Mouse (Mus musculus) heart, embryonic 16.5 days (tissue): ENCODE results near the gene Parp2. TPM values are rescaled to one million over a fixed set of nuclear protein-coding genes. Genes with fewer than 3 reads are reported as not detected.
"Not testable (repeated sequence)": the region's sequence is repeated elsewhere in the genome, so short reads cannot be mapped to it uniquely, and the experiment has no call there.

Source experiments
- ATAC-seq: fragments of 200-750 bp; cut with Nextera tagmentation; replicated peaks from 2 replicates; pipeline ENCODE4 v1.8.0; 2017; ENCODE audit warnings: moderate number of reproducible peaks; ENCODE audit not compliant: insufficient read depth, low FRiP score; ENCODE audit errors: extremely low read depth
- H3K27ac ChIP-seq: fragments of 300-500 bp; sonication (generic); 2 replicates; pipeline ENCODE4 v1.5.1; 2014; ENCODE audit warnings: mild to moderate bottlenecking, low read length, control low read depth, moderate library complexity
- H3K27me3 ChIP-seq: fragments of 300-500 bp; sonication (generic); 2 replicates; pipeline ENCODE4 v1.6.1; 2014; ENCODE audit warnings: low read length, mixed read lengths; ENCODE audit not compliant: control insufficient read depth, insufficient read depth
- H3K36me3 ChIP-seq: fragments of 300-500 bp; sonication (generic); 2 replicates; pipeline ENCODE4 v1.6.1; 2014; ENCODE audit not compliant: control insufficient read depth, insufficient read depth
- H3K4me1 ChIP-seq: fragments of 300-500 bp; sonication (generic); 2 replicates; pipeline ENCODE4 v1.6.1; 2014; ENCODE audit warnings: low read length, mixed read lengths; ENCODE audit not compliant: control insufficient read depth, insufficient read depth
- H3K4me2 ChIP-seq: fragments of 300-500 bp; sonication (generic); 2 replicates; pipeline ENCODE4 v1.6.1; 2014; ENCODE audit warnings: low read depth, mild to moderate bottlenecking, control low read depth, low read length
- H3K4me3 ChIP-seq: fragments of 300-500 bp; sonication (generic); 2 replicates; pipeline ENCODE4 v1.5.1; 2014; ENCODE audit warnings: mild to moderate bottlenecking, control low read depth, low read length
- H3K9ac ChIP-seq: fragments of 300-500 bp; sonication (generic); 2 replicates; pipeline ENCODE4 v1.6.1; 2014; ENCODE audit warnings: low read length, control low read depth
- H3K9me3 ChIP-seq: fragments of 300-500 bp; sonication (generic); replicated peaks from 2 replicates; pipeline ENCODE4 v1.6.1; 2016; ENCODE audit warnings: low read length; ENCODE audit not compliant: control insufficient read depth
- WGBS: fragments of 180-500 bp; shearing (Covaris S2); extraction: QIAGEN DNeasy Blood & Tissue Kit; methylation state at CpG from one replicate; pipeline ENCODE4 v1.1.7; 2014; 5-methylcytosine and 5-hydroxymethylcytosine counted together
- polyA plus RNA-seq: library from polyadenylated mRNA; unstranded; fragments of >200 nt; fragmentation: Nextera tagmentation; extraction: Ambion mirVana; gene quantifications from 2 replicates; pipeline ENCODE4 v1.2.1, GENCODE M21; 2015

Parp2 gene
- polyA plus RNA-seq, 1 experiment from 2014 or later, result 40.4 TPM

DNA sequence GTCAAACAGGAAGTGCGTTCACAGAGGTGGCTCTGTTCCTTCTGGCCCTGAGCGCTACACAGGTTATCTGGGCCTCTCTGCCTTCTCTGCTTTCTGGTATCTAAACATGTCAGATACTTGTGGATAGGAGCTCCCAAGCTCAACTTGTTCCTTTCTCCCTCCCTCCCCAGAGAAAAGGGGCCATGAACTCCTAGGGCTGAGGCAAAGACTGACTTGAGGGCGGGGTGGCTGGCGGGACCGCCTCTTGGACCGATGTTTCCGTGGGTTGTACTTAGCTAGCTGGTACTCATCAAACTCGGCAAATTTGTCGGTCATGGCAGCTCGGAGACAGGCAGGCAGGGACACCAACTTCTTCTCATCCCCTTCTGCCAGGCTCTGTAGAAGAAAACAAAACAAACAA is 55.0 kb downstream of the Parp2 start:
- H3K9ac ChIP-seq, result no peak overlapping the region
- ATAC-seq, result no peak
- 87% methylated on average over 10 of the region's 10 CpGs for WGBS
- no peak overlapping the region for H3K27ac ChIP-seq
- no peaks in the 10 kb centered on the region for H3K27me3 ChIP-seq
- H3K4me1 ChIP-seq, result no peaks in the 10 kb centered on the region
- no peaks in the 10 kb centered on the region; the same call in 1 of the 2 replicates for H3K9me3 ChIP-seq
- no peak overlapping the region for H3K4me2 ChIP-seq
- H3K36me3 ChIP-seq, result peaks cover 23% of the 10 kb centered on the region
- no peak overlapping the region for H3K4me3 ChIP-seq

DNA sequence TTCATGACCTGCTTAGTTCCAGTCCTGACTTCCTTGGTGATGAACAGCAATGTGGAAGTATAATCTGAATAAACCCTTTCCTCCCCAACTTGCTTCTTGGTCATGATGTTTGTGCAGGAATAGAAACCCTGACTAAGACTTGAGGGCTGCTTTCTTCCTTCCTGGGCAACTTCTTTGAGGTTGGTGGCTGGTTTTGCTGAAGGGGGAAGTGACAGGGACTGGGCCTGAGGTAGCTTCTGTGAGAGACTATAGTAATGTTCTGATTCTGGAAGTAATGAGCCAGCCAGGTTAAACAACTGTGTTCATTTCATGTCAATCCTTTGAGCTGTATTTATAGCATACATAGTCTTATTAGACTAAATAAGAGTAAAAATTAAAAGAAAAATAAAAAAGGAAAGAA is 57.4 kb downstream of the Parp2 start:
- not testable (repeated sequence) for H3K4me3 ChIP-seq, H3K9me3 ChIP-seq, H3K27ac ChIP-seq, H3K4me1 ChIP-seq, H3K27me3 ChIP-seq, ATAC-seq, H3K4me2 ChIP-seq, H3K9ac ChIP-seq
- peaks cover 18% of the 10 kb centered on the region for H3K36me3 ChIP-seq

- 87% methylated on average over 3 of the region's 3 CpGs for WGBS
Observed at GRCm38 (mm10) chr14:50866966-50867365, 59.3 kb downstream of the Parp2 start.

DNA sequence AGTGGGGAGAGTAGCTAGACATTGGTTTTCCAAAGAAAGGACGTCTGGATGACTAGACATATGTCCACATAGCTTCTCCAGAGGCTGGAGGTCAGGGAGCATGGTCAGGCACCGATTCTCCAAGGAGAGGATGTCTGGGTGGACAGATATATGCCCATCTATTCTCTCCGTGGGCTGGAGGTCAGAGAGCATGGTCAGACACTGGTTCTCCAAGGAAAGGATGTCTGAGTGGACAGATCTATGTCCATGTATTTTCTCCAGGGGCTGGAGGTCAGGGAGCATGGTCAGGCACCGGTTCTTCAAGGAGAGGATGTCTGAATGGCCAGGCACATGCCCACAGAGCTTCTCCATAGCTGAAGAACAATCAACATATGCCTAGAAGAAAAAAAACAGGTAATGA is 60.6 kb downstream of the Parp2 start:
- Histone ChIP-seq H3K27me3 (no peaks in the 10 kb centered on the region), H3K4me2 (no peak overlapping the region), H3K4me1 (0 out of 2 replicates have a peak, but pooled peaks cover 4% of the 10 kb centered on the region), H3K9me3 (no peaks in the 10 kb centered on the region), H3K9ac (no peak overlapping the region), H3K4me3 (no peak overlapping the region), H3K36me3 (peaks cover 8% of the 10 kb centered on the region; the same call in 1 of the 2 replicates), H3K27ac (no peak overlapping the region)
- 73% methylated on average over 4 of the region's 4 CpGs for WGBS
- no peak for ATAC-seq

More at GRCm38 (mm10) chr14:50866966-50867365, 59.3 kb downstream of the Parp2 start:
- H3K9me3 ChIP-seq, result no peaks in the 10 kb centered on the region
- H3K4me1 ChIP-seq, result 0 out of 2 replicates have a peak, but pooled peaks cover 4% of the 10 kb centered on the region
- H3K27me3 ChIP-seq, result no peaks in the 10 kb centered on the region
- H3K36me3 ChIP-seq, result peaks cover 8% of the 10 kb centered on the region
- H3K27ac ChIP-seq, result no peak overlapping the region
- H3K4me3 ChIP-seq, result no peak overlapping the region
- no peak overlapping the region for H3K4me2 ChIP-seq
- H3K9ac ChIP-seq, result no peak overlapping the region
- ATAC-seq, result no peak

GRCm38 (mm10) chr14:50868656-50869055 is 61.0 kb downstream of the Parp2 start:
- Histone ChIP-seq H3K27ac (no peak overlapping the region), H3K4me2 (no peak overlapping the region), H3K9me3 (no peaks in the 10 kb centered on the region), H3K27me3 (no peaks in the 10 kb centered on the region), H3K36me3 (peaks cover 7% of the 10 kb centered on the region; the same call in 1 of the 2 replicates), H3K4me1 (0 out of 2 replicates have a peak, but pooled peaks cover 4% of the 10 kb centered on the region), H3K4me3 (no peak overlapping the region), H3K9ac (no peak overlapping the region)
- 88% methylated on average over 5 of the region's 5 CpGs for WGBS
- ATAC-seq, result no peak

- 7% methylated on average over 32 of the region's 32 CpGs for WGBS
- H3K4me2 ChIP-seq, result peak within 1 kb of the TSS; percentile 73
- H3K4me3 ChIP-seq, result peak within 1 kb of the TSS; percentile 71
- 0 out of 2 replicates have a peak, but pooled peaks cover 4% of the 10 kb centered on the region for H3K4me1 ChIP-seq
- peak within 1 kb of the TSS; percentile 78 for H3K9ac ChIP-seq
- H3K9me3 ChIP-seq, result no peaks in the 10 kb centered on the region
- peak within 1 kb of the TSS; percentile 73 for H3K27ac ChIP-seq
- ATAC-seq, result peak; percentile 90
- H3K27me3 ChIP-seq, result no peaks in the 10 kb centered on the region
- 0 out of 2 replicates have a peak, but pooled peaks cover 7% of the 10 kb centered on the region for H3K36me3 ChIP-seq
Observed at GRCm38 (mm10) chr14:50869889-50870804, 62.5 kb downstream of the Parp2 start, which contains the start of gene Tep1. Tep1 (minus strand) TSS chr14:50870560.

GRCm38 (mm10) chr14:50870805-50871143 is 63.1 kb downstream of the Parp2 start:
- H3K4me1 ChIP-seq, result 0 out of 2 replicates have a peak, but pooled peaks cover 4% of the 10 kb centered on the region
- peak overlapping the region; percentile 73 for H3K27ac ChIP-seq
- H3K4me3 ChIP-seq, result peak overlapping the region; percentile 71
- H3K27me3 ChIP-seq, result no peaks in the 10 kb centered on the region
- H3K36me3 ChIP-seq, result 0 out of 2 replicates have a peak, but pooled peaks cover 7% of the 10 kb centered on the region
- peak overlapping the region; percentile 78 for H3K9ac ChIP-seq
- H3K9me3 ChIP-seq, result no peaks in the 10 kb centered on the region
- ATAC-seq, result no peak; the same call in 1 of the 2 replicates
- 19% methylated on average over 5 of the region's 5 CpGs for WGBS
- H3K4me2 ChIP-seq, result peak overlapping the region; percentile 73
